Mouse (Mus musculus) thymus, postnatal 4 days (tissue): ENCODE data around the gene Zfp697.
"Not testable (repeated sequence)": the region's sequence is repeated elsewhere in the genome, so short reads cannot be mapped to it uniquely, and the experiment has no call there.

Experiments used
- DNase-seq: peaks from one replicate; pipeline ENCODE4 v3.0.0; 2021

Gene Zfp697

GRCm38 (mm10) chr3:98374062-98374719 lies 8.1 kb upstream of the Zfp697 start:
- no peak for DNase-seq

- DNase-seq = no peak
Measured at GRCm38 (mm10) chr3:98374980-98375379, 7.3 kb upstream of the Zfp697 start.

DNA sequence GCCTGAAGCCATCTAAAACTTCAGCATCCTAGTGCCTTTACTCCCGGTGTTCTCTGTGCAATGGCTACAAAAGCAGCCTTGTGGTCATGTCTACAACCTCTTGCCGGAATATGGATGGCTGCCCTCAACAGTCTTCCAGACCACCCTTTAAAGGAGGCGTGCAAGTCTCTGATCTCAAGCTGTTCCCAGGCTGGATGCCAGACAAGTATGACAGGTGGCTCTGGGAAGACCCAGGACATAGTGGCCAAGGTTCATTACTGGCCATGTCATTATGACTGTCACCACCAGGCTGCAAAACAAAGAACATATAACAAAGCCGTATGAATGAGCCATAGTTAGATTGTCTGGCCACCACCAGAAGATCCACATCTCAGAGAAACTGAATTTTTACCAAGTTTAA lies 4.0 kb upstream of the Zfp697 start:
- no peak for DNase-seq

DNA sequence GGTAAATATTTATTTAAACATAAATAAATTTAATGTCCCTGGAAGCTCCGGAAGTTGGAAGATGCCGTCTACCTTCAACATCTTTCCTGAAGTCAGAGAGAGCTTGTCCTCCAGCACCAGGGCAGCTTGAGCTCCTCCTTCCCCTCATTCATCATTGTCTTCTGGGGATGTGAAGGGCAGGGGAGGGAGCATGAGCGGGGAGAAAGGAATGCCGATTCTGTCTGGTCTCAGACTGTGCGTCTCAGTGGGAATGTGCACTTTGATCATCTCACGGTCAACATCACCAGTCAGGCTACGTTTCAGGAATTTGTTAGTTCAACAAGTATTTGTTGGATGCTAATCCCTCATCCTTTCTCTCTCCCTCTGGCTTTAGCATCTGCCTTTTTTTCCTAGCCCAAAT lies 3.0 kb upstream of the Zfp697 start:
- DNase-seq = no peak

- DNase-seq = no peak
Measured at GRCm38 (mm10) chr3:98381677-98382245, 500 bp upstream of the Zfp697 start.

GRCm38 (mm10) chr3:98383024-98383790 lies 946 bp downstream of the Zfp697 start:
- DNase-seq = no peak

DNA sequence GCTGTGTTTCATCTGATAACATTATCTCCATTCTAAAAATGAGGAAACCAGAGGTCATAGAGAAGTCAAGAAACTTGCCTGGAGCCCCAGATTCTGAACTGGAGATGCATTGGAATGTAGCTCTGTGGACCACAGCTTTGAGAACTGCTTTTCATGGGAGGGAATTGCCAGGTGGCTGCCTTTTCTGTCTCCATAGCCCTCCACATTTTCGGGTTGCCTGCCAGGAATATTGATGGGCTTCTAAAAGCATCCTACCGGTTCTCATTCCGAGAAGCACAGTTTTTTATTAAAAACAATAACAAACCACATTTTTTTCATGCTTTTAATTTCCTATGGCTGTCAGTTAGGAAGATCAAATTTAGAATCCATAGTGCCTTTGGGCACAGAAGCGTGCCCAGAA lies 4.8 kb downstream of the Zfp697 start:
- DNase-seq = no peak

DNA sequence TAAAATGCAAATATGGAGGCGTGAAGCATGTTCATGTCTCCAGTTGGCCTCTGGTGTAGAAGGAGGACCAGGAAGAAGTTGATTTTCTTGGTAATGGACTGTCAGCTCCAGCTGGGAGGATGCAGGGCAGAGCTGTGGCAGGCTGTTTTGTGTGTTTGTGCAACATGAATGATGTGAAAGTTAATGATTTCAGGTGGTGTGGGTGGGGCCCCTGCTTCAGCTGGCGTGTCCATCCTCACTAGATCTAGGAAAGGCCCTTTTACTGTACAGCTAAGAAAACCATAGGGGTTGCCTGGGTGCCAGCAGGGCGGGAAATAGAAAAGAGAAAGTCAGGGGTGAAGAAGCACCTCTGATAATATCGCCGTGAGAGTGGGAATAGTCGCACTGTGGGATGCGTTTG lies 5.5 kb downstream of the Zfp697 start:
- DNase-seq = no peak

GRCm38 (mm10) chr3:98389305-98389704 lies 7.0 kb downstream of the Zfp697 start:
- no peak for DNase-seq

- DNase-seq = not testable (repeated sequence)
Measured at GRCm38 (mm10) chr3:98404268-98404895, 22.1 kb downstream of the Zfp697 start.

DNA sequence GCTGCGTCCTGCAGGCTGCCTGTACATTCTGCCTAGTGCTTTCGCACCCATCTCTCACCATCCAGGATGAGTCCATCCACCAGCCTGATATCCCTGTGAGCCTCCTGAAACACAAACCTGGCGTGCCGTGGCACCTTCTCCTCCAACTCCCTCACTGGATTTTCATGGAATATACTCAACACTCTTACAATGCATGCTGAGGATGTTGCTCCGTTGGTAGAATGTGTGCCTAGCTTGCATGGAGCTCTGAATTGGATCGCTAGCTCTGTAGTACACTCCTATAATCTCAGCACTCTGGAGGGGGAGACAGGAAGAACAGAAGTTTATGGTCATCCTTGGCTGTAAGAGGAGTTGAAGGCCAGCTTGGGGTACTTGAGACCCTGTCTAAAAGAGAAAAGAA lies 23.6 kb downstream of the Zfp697 start:
- peak; percentile 15 for DNase-seq

DNA sequence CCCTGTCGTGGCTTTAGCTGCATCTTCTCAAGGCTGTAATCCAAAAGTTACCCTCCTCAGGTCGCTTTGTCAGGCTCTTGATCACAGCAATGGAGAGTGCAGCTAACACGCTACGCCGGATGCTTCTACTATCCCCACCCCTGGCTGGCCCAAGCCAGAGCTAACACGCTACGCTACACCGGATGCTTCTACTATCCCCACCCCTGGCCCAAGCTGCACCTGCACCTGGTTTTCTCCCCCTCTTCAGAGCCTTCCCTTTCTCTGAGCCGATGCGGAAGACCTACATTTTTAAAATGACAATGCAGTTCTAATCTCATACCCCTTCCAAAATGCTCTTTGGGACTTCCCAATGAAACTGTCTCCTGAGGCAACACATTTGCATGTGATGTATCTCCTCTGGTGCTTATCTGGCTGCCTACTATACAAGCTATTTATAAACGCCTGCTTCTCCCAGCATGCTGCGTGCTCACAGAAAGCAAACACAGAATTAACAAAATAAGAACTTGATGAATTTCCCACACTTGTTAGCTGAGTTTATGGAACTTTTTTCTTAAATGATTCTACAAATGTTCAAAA lies 24.4 kb downstream of the Zfp697 start:
- peak; percentile 70 for DNase-seq

DNA sequence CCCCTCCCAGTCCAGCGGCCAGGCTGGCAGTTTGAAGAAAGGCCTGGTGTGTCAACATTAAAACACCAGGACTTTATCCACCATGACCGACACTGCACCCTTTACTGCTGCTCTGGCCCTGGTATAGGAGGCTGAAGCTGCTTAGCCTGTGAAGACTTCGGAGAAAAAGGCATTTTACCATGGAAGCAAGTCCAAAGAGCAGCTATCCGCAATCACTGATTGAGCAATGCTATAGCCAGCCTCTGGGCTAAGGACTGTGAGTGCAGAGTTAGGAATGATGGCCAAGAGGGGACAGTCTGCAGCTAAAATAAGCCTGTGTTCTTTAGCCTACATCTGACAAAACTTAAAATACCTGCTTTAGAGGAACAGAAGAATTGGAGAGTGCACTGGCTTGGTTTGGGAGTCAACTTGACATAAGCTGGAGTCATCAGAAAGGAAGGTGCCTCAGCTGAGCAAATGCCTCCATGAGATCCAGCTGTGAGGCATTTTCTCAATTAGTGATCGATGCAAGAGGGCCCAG lies 25.1 kb downstream of the Zfp697 start:
- DNase-seq = peak; percentile 32

DNA sequence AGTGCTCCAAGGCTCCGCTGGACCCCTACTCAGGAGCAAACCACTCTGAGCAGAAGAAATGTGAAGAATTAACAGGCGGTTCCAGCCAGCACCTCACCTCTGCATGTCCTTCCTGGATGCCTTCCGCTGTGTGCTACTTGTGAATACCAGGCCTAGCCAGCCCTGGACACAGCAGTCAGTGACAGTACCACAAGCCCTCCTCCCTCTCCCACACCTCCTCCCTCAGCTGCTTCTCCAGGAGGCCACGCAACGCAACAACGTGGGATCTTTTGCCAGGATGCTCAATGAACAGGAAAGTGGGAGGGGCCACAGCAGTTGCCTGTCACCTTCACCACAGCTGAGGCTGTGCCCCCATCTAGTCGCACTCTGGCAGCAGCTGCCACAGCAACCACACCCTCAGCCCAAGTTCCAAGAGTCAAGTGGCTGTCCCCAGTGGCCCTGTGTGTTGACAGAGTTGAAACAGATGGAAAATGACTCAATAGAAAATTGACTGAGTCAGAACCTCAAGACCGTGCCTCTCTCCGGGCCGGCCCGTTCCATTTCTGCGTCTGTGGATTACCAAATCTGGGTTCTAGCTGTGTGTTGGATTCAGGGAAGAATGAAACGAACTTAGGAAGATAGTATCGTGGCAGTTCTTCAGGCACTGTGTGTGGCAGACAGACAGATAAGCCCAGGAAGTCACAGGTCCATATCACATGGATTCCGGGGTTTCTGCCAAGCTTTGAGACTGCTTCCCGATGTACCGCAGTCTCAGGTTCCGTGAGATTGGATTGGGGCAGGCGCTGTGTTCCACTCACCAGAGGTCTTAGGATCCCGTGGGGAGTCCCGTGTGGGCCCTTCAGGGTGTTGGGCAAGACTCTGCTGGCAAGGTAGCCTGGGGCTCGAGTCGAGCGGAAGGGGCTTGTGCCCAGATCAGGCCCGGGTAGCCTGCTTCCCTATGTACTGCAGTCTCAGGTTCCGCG lies 28.6 kb downstream of the Zfp697 start:
- not testable (repeated sequence) for DNase-seq

DNA sequence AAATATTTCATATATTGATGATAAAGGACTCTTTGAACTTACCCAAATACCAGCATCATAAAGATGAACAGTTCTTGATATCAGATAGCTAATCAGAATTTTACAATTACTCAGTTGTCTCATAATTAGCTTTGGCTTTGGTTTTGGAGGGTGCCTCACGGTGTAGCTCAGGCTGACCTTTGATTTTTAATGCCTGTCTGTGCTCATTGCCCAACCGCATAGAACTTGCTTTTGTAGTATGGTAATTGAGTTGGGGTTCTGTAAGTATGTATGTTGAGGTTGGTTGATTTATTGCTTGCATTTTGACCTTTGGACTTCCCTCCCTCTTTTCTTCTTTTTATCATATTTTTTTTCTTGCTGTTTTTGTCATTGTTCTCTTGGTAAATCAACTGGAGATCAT lies 31.5 kb downstream of the Zfp697 start:
- no peak for DNase-seq

- DNase-seq = no peak
Measured at GRCm38 (mm10) chr3:98414296-98414695, 32.0 kb downstream of the Zfp697 start.

DNA sequence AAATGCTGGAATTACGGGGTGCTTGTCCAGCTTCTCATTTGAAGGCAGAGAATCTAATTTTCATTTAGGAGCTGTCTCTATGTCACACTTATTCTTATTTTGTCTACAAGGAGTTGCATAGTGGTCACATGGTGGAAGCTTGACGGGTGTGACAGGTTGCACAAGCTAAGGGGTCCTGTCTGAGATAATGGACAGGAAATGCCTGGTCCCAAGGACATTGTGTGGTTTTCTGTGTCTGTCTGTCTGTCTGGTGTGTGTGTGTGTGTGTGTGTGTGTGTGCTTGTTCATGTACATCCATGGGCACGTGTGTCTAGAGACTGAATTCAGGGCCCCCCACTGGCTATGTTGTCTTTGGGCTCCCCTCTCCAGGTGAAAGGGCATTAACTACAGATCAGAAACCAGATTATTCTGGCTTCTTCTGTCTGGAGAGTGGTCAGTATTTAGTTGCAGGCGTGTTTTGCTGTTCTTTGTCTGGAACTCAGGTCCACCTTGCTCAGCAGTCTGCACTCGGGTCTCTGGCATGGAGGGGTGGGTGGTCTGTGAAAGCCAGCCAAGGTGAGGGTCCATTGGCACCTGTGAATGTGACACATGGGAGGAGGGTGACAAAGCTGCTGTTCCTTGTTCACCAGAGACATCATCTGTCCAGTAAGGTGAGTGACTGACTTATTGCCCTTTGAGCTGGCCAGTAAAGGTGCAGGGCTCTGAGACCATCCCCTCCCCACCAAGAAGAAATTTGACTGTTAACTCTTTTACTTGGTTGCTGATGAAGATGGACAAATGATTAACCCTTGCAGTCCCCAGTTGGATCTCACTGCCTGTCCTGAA lies 34.4 kb downstream of the Zfp697 start:
- DNase-seq = no peak

- DNase-seq = peak; percentile 21
Measured at GRCm38 (mm10) chr3:98417328-98417727, 35.1 kb downstream of the Zfp697 start.

GRCm38 (mm10) chr3:98418991-98419785 lies 36.9 kb downstream of the Zfp697 start:
- DNase-seq = no peak

DNA sequence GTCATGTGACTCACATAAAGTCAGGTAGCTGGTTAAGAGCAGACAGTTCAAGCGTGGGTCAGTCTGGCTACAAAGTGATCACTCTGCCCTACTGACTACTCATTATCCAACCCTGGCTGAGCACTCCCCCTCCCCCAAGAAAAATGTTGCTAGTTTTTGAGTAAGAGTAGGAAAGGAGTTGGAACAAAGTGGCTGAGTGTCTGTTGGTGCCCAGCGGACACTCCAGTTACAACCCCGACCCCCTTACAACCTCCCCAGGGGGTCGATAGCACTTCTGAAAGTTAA lies 37.5 kb downstream of the Zfp697 start:
- no peak for DNase-seq
